Mouse (Mus musculus) frontal cortex, postnatal 10 days (tissue): ENCODE results near the gene Eif4e1b.
A peak's percentile ranks its signal among the peaks of the same experiment; 100 is the strongest.

ENCODE experiments used
- DNase-seq, 2 experiments: peaks; one replicate each; pipeline ENCODE4 v3.0.0; 2022; ENCODE audit warnings: low spot score in 2 of 2, mixed read lengths in 1 of 2

Eif4e1b gene

DNA sequence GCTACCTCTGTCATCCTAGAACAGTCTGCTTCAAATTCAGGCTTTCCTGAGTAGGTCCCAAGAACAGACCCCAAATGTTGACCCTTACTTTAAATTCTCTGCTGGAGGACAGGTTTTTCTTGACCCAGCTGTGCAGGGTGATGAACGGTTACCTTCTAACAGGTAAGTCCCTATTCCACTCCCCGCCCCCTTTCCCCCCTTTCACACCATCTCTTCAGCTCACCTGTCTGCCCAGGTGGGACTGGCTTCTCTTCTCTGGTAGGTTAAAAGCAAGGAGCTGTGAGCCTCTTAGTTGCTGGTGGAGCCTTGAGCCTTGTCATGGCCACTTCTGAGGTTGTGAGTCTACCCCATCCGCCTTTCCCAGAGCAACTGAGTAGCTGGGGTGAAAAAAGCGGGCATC, at the start of gene Eif4e1b:
Eif4e1b (plus strand) TSS at position 301 of the 400 bp plus-strand sequence.
- no peak for DNase-seq

GRCm38 (mm10) chr13:54736931-54737330, 46.9 kb upstream of the Eif4e1b start:
- no peak for DNase-seq

- DNase-seq, result no peak
These were observed 46.1 kb upstream of the Eif4e1b start for GRCm38 (mm10) chr13:54737488-54738212.

DNA sequence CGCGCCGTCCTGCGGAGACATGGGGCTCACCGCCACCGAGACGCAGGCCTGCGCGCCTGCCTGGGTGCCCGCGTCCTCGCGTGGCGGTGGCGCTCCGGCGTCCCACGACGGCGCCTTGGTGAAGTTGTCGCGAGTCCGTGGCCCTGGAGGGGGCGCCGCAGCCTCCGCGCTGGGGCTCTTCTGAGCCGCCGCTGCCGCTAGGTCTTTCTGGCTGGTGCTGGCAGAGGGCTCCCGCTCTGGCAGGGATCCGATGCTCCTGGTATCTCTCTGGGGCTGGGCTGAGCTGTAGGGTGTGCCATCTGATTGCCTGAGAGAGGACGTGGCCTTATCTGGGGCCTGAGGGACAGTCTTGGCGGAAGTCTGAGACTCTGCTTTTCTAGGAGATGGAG, 45.6 kb upstream of the Eif4e1b start:
- DNase-seq, result no peak

- no peak for DNase-seq
These were observed 37.7 kb upstream of the Eif4e1b start for GRCm38 (mm10) chr13:54746110-54746509.

- no peak for DNase-seq
These were observed 36.9 kb upstream of the Eif4e1b start for GRCm38 (mm10) chr13:54746896-54747295.

GRCm38 (mm10) chr13:54748190-54748589, 35.6 kb upstream of the Eif4e1b start:
- DNase-seq, result no peak

- no peak for DNase-seq
These were observed 35.1 kb upstream of the Eif4e1b start for GRCm38 (mm10) chr13:54748721-54749060.

GRCm38 (mm10) chr13:54749061-54749863, 34.5 kb upstream of the Eif4e1b start:
- peak in 1 of 2 experiments; percentile 77 for DNase-seq

DNA sequence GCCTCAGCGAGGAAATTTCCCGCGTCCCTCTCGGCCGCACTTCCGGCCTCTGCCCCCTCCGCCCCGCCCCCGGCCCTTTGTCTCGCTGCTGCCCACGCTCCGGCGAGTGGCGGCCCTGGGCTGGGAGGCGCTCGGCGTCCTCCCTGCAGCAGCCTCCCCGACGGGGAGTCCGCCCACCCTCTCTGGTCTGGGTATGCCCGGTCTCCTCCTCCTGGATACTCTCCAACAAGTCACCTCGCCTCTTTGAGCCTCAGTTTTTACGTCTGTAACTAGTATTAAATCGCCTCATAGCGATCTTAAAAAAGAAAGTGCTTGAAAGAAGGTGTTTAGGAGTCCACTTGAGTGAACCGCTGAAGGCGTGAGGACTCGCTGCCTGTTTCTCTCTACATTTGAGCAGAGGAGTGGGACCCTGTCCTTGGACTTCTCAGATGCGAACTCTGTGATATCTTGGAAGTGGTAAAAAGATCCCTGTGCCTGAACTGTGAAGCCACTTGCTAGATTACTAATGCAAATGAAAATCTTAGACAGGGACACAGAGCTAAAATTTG, 33.9 kb upstream of the Eif4e1b start, which contains the start of gene Gprin1:
Gprin1 (minus strand) TSS at position 11 of the 548 bp plus-strand sequence.
- no peak for DNase-seq

GRCm38 (mm10) chr13:54750699-54751098, 33.1 kb upstream of the Eif4e1b start:
- DNase-seq, result no peak

DNA sequence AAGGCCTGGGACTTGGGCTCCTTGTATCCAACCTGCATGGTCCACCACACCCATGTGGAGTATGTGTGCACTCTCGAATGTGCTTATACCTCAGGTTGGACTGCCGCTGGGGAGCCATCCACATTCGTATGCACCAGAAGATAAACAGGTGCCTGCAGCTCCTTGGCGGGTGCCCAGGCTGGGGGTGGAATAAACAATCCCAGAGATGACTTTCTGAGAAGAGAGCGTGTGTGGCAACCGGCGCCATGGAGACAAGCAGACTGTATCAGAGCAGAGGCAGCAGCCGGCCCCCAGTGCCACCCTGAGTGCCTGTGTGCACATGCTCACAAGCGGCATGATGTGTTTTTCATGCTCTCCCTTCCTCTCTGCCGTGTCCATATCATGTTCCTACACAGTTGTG, 31.1 kb upstream of the Eif4e1b start:
- peak; percentile 71 to 88 for DNase-seq

GRCm38 (mm10) chr13:54753733-54754132, 30.1 kb upstream of the Eif4e1b start:
- no peak for DNase-seq

- no peak for DNase-seq
These were observed 29.4 kb upstream of the Eif4e1b start for GRCm38 (mm10) chr13:54754169-54755080.

- no peak for DNase-seq
These were observed 28.5 kb upstream of the Eif4e1b start for GRCm38 (mm10) chr13:54755201-54755830.

GRCm38 (mm10) chr13:54756156-54756712, 27.6 kb upstream of the Eif4e1b start:
- no peak for DNase-seq

- DNase-seq, result no peak
These were observed 26.5 kb upstream of the Eif4e1b start for GRCm38 (mm10) chr13:54757093-54757830.

DNA sequence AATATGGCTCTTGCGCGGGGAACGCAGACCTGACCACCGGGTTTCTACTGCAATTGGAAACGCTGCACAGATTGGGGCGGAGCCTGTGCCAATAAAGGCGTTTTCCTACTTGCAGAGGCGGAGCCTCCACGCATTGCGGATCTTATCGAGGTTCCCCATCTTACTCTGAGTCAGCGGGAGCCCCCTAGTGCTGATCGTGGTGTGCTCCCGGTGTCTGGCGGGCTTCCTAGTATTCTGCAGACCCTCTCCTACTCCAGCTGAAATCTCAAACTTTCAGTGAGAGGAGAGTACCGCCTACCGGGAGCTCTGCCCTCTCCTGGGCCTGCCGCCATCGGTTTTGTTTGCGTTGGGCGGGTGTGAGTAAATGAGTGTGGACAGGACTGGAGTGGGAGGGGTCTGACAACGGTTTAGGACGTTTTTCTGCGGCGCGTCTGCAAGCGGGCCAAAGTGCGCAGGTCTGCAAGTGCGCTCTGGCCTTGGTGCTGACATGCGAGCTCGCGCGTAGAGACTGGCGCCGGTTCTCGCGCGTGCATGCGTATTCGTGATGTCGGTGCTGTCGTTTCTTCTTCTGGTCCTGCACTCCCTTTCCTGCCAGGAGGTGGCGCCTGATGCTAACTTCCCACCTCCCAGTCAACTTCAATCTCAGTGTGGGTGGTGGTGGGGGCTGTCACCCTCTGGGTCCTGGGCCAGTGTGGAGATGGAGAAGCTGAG, 25.6 kb upstream of the Eif4e1b start:
- peak; percentile 86 to 89 for DNase-seq

DNA sequence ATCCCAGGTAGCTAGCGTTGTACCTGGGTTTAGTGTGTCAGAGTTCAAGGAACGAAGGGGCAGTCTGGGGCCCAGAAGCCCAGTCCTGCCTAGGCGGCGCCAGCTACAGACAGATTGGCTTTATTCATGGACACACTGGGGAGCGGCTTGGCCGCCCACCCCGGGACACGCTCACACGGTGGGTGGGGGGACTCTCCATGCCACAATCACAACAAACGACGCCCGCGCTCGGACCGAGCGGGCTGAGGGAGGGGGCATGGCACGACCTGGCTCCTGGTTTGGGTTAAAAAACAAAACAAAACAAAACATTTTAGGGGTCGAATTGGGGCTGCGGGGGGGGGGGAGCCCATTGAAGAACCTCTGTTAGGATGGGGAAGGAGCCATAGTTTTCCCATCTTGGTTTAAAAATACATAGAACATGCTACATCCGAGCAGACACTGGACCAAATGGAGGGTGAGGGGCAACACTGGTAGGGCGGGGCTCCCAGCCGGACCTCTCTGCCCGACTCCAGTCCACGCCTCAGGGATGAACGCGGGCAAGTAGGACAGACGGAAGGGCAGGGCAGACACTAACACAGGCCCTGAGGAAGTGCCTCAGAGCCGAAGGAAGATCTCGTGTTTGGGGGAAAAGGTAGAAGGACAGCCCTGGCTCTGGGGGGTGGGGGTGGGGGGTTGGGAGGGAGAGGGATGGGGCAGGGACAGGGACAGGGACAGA, 24.9 kb upstream of the Eif4e1b start:
- DNase-seq, result no peak
